9 mouse cellular contexts compared by ENCODE assay signal in genomic region chr14:8242388-8242920, GRCm38 (mm10). TPM values are rescaled to one million over a fixed set of nuclear protein-coding genes. Genes with fewer than 3 reads are reported as not detected.
DNase-seq lines count a peak whose midpoint lies in the region; ATAC-seq and TF ChIP-seq lines count a peak whose summit lies in the region.
"Had no signal": no experiment of that assay in that cellular context is flagged by ENCODE, and none has a peak within 500 bp of the region (broad histone marks: within the 10 kb centered on the region; RNA-seq: fewer than 3 reads in every experiment).

No protein-coding gene starts in this region.

- no peaks in the 10 kb centered on the region for H3K9me3 ChIP-seq in heart, embryonic 15.5 days (replicated peaks)
- H3K9me3 ChIP-seq: megakaryocyte, embryonic 14.5 days had no signal

- no peak overlapping the region for H3K4me3 ChIP-seq in thymus, adult 2 months (ENCODE audit: control insufficient read depth, insufficient read depth, low read length)
- H3K4me3 ChIP-seq in heart, embryonic 15.5 days: no peak overlapping the region
- H3K4me3 ChIP-seq: megakaryocyte, embryonic 14.5 days had no signal

- no peaks in the 10 kb centered on the region for H3K36me3 ChIP-seq in thymus, adult 2 months (ENCODE audit: control insufficient read depth, insufficient read depth, low read length)
- no peaks in the 10 kb centered on the region for H3K36me3 ChIP-seq in heart, embryonic 15.5 days

- ATAC-seq in heart, embryonic 15.5 days (replicated peaks; ENCODE audit: insufficient number of reproducible peaks, insufficient read depth, low FRiP score, low read depth): 0 out of 2 replicates have a peak, but pooled peaks have one; percentile 29
- peak; percentile 18; the same call in 1 of the 2 replicates for ATAC-seq in megakaryocyte, adult 5-6 weeks (ENCODE audit: poor library complexity, severe bottlenecking)

- no peak for TF ChIP-seq CTCF in thymus, adult 2 months (IDR thresholded peaks at IDR 0.05; ENCODE audit: borderline replicate concordance, control insufficient read depth, extremely low read depth, insufficient read depth, low read length, poor library complexity)

- no peak overlapping the region for H3K27ac ChIP-seq in thymus, adult 2 months (ENCODE audit: control insufficient read depth, insufficient read depth, low read length)
- no peak overlapping the region for H3K27ac ChIP-seq in heart, embryonic 15.5 days

- no peak overlapping the region for H3K4me2 ChIP-seq in heart, embryonic 15.5 days

- peak; percentile 48 for DNase-seq in thymus, postnatal 4 days
- DNase-seq in thymus, adult 2 months: no peak
- peak; percentile 71 for DNase-seq in embryo, embryonic 10 days (ENCODE audit: low spot score)
- peak; percentile 37 to 67 for DNase-seq in layer of hippocampus, adult 18-20 months (ENCODE audit: low spot score in 2 of 2)
- peak; percentile 70 for DNase-seq in testis, postnatal 10 days (ENCODE audit: low spot score)
- no peak for DNase-seq in spleen, postnatal 4 days (ENCODE audit: low spot score in 2 of 2)

- no peak overlapping the region for H3K9ac ChIP-seq in heart, embryonic 15.5 days

- TF ChIP-seq POLR2A in thymus, adult 2 months (IDR thresholded peaks at IDR 0.05; ENCODE audit: control insufficient read depth, extremely low read depth, insufficient read depth, low read length, poor library complexity): no peak

- no peaks in the 10 kb centered on the region for H3K4me1 ChIP-seq in thymus, adult 2 months (replicated peaks; ENCODE audit: control insufficient read depth, insufficient read depth, low read length)
- peaks cover 4% of the 10 kb centered on the region; the same call in 1 of the 2 replicates for H3K4me1 ChIP-seq in heart, embryonic 15.5 days (replicated peaks)
- H3K4me1 ChIP-seq: megakaryocyte, embryonic 14.5 days had no signal

- no peaks in the 10 kb centered on the region for H3K27me3 ChIP-seq in thymus, adult 2 months (ENCODE audit: control insufficient read depth, insufficient read depth, low read length)
- no peaks in the 10 kb centered on the region for H3K27me3 ChIP-seq in heart, embryonic 15.5 days

- WGBS in thymus, adult 2 months: 76% methylated on average over 5 of the region's 5 CpGs
- WGBS in heart, embryonic 15.5 days: 62% methylated on average over 5 of the region's 5 CpGs

RNA-seq across cellular contexts. Expression of gene Acox2, which starts 16.7 kb away (rescaled TPM):
- 0.46 and 0.84 TPM in 2 replicates for polyA plus RNA-seq in thymus, adult 2 months (2012; rRNA removed)
- 0.82 TPM in 1 of 2 replicates, not detected in the other for polyA plus RNA-seq in heart, embryonic 15.5 days (2015; fragmentation: Nextera tagmentation; extraction: Ambion mirVana)
- total RNA-seq in layer of hippocampus, adult 18-20 months (2021): not detected
- not detected in 2 replicates for total RNA-seq in megakaryocyte, adult 5-6 weeks (2015)
- total RNA-seq in megakaryocyte, adult 5-6 weeks (2017): not detected in 2 replicates

RNA-seq across cellular contexts. Expression of gene Kctd6, which starts 28.5 kb away (rescaled TPM):
- 6.6 and 7.3 TPM in 2 replicates for polyA plus RNA-seq in thymus, adult 2 months (2012; rRNA removed)
- polyA plus RNA-seq in heart, embryonic 15.5 days (2015; fragmentation: Nextera tagmentation; extraction: Ambion mirVana): 12.5 and 12.6 TPM in 2 replicates
- 10 to 100 TPM; 69.7 to 74.9 TPM for total RNA-seq in layer of hippocampus, adult 18-20 months (2021)
- 6.2 and 7.3 TPM in 2 replicates for total RNA-seq in megakaryocyte, adult 5-6 weeks (2015)
- total RNA-seq in megakaryocyte, adult 5-6 weeks (2017): 6.6 and 9.0 TPM in 2 replicates

Comparison
In these comparisons a context has a peak if more than half of its experiments do, and no peak if none do; other contexts are left out.
1. DNase-seq: peak in thymus, postnatal 4 days (single experiment), embryo, embryonic 10 days (single experiment), layer of hippocampus, adult 18-20 months (2 of 2) and testis, postnatal 10 days (single experiment); none in thymus, adult 2 months (single experiment) and spleen, postnatal 4 days (0 of 2).
2. RNA of gene Kctd6, which starts 28.5 kb away (total RNA-seq): 69.7 to 74.9 TPM in layer of hippocampus, adult 18-20 months; 6.2 to 9.0 TPM in megakaryocyte, adult 5-6 weeks; every median in the first group is over 4 times any median in the second.